In genomic region chr19:55103081-55103830, GRCm38 (mm10) we compare ENCODE assay signal across 8 mouse cellular contexts. TPM values are rescaled to one million over a fixed set of nuclear protein-coding genes. Genes with fewer than 3 reads are reported as not detected.
DNase-seq lines count a peak whose midpoint lies in the region; ATAC-seq lines count a peak whose summit lies in the region.

No protein-coding gene starts in this region.

- H3K4me1 ChIP-seq in neural tube, embryonic 15.5 days, result peaks cover 13% of the 10 kb centered on the region
- H3K4me1 ChIP-seq in heart, embryonic 15.5 days (replicated peaks), result peaks cover 20% of the 10 kb centered on the region
- peaks cover 25% of the 10 kb centered on the region for H3K4me1 ChIP-seq in liver, embryonic 12.5 days

- no peak overlapping the region for H3K4me2 ChIP-seq in neural tube, embryonic 15.5 days
- peak overlapping the region; percentile 45 for H3K4me2 ChIP-seq in heart, embryonic 15.5 days
- H3K4me2 ChIP-seq in liver, embryonic 12.5 days, result no peak overlapping the region

- H3K27me3 ChIP-seq in neural tube, embryonic 15.5 days (replicated peaks), result no peaks in the 10 kb centered on the region
- no peaks in the 10 kb centered on the region for H3K27me3 ChIP-seq in heart, embryonic 15.5 days
- H3K27me3 ChIP-seq in liver, embryonic 12.5 days (replicated peaks), result peaks cover 6% of the 10 kb centered on the region; the same call in 1 of the 2 replicates

- no peaks in the 10 kb centered on the region for H3K9me3 ChIP-seq in neural tube, embryonic 15.5 days (replicated peaks)
- no peaks in the 10 kb centered on the region for H3K9me3 ChIP-seq in heart, embryonic 15.5 days (replicated peaks)
- H3K9me3 ChIP-seq in liver, embryonic 12.5 days (replicated peaks), result no peaks in the 10 kb centered on the region

- no peak for DNase-seq in neural tube, embryonic 10.5 days (ENCODE audit: extremely low spot score, low spot score)
- peak; percentile 24 to 26 for DNase-seq in cerebellum, postnatal 14 days
- DNase-seq in left cerebral cortex, postnatal 10 days (ENCODE audit: extremely low spot score in 1 of 2, low spot score in 2 of 2), result peak; percentile 48 to 56
- DNase-seq in ovary, postnatal 14 days (ENCODE audit: low spot score), result peak; percentile 42

- H3K9ac ChIP-seq in neural tube, embryonic 15.5 days (replicated peaks), result no peak overlapping the region
- peak overlapping the region; percentile 35; the same call in 1 of the 2 replicates for H3K9ac ChIP-seq in heart, embryonic 15.5 days
- no peak overlapping the region for H3K9ac ChIP-seq in liver, embryonic 12.5 days

- 0 out of 2 replicates have a peak overlapping the region, but pooled peaks have one; percentile 28 for H3K27ac ChIP-seq in neural tube, embryonic 15.5 days (replicated peaks)
- H3K27ac ChIP-seq in heart, embryonic 15.5 days, result peak overlapping the region; percentile 77
- H3K27ac ChIP-seq in liver, embryonic 12.5 days, result no peak overlapping the region

- ATAC-seq in neural tube, embryonic 15.5 days (ENCODE audit: low FRiP score), result no peak
- peak; percentile 50; the same call in 1 of the 2 replicates for ATAC-seq in heart, embryonic 15.5 days (replicated peaks; ENCODE audit: insufficient number of reproducible peaks, insufficient read depth, low FRiP score, low read depth)
- ATAC-seq in liver, embryonic 12.5 days, result no peak
- ATAC-seq in megakaryocyte progenitor cell, adult 5-6 weeks (replicated peaks; ENCODE audit: poor library complexity), result no peak

- no peaks in the 10 kb centered on the region for H3K36me3 ChIP-seq in neural tube, embryonic 15.5 days
- H3K36me3 ChIP-seq in heart, embryonic 15.5 days, result no peaks in the 10 kb centered on the region
- no peaks in the 10 kb centered on the region for H3K36me3 ChIP-seq in liver, embryonic 12.5 days

- intact Hi-C loops in left cerebral cortex, postnatal 10 days (cut with DNase I), result no loop called here

- 65% methylated on average over 11 of the region's 11 CpGs for whole genome bisulfite sequencing in neural tube, embryonic 15.5 days
- WGBS in heart, embryonic 15.5 days, result 49% methylated on average over 11 of the region's 11 CpGs
- WGBS in liver, embryonic 12.5 days (ENCODE audit: insufficient replicate concordance), result 57% methylated on average over 11 of the region's 11 CpGs

- no peak overlapping the region for H3K4me3 ChIP-seq in neural tube, embryonic 15.5 days (replicated peaks)
- H3K4me3 ChIP-seq in heart, embryonic 15.5 days, result peak overlapping the region; percentile 32
- no peak overlapping the region for H3K4me3 ChIP-seq in liver, embryonic 12.5 days

RNA-seq across cellular contexts. Expression of gene Gpam, which starts 23.8 kb away (rescaled TPM):
- polyA plus RNA-seq in neural tube, embryonic 15.5 days (2015; fragmentation: Nextera tagmentation; extraction: Ambion mirVana), result 18.1 and 18.9 TPM in 2 replicates
- 8.6 and 11.5 TPM in 2 replicates for polyA plus RNA-seq in heart, embryonic 15.5 days (2015; fragmentation: Nextera tagmentation; extraction: Ambion mirVana)
- 10 to 100 TPM; 59.1 to 60.1 TPM for total RNA-seq in left cerebral cortex, postnatal 10 days (2021)
- 26.9 and 27.1 TPM in 2 replicates for polyA plus RNA-seq in liver, embryonic 12.5 days (2016; fragmentation: Nextera tagmentation; extraction: Ambion mirVana)
- total RNA-seq in megakaryocyte progenitor cell, adult 5-6 weeks (2015), result 6.6 and 7.9 TPM in 2 replicates
- 12.5 and 14.2 TPM in 2 replicates for total RNA-seq in megakaryocyte progenitor cell, adult 5-6 weeks (2017)
